Mouse (Mus musculus): Measurements from ENCODE around the gene Hic2. TPM values are rescaled to one million over a fixed set of nuclear protein-coding genes. Genes with fewer than 3 reads are reported as not detected.

Gene Hic2
- total RNA-seq, 2 experiments from 2014 or later, result 1.1 to 1.3 TPM

Other genes with a start within 250 kb of the Hic2 start
- under 1 TPM; 0.69 to 0.94 TPM for gene Ypel1, start 163.9 kb upstream of the Hic2 start, total RNA-seq (2021)
- 10 to 100 TPM; 23.2 to 29.4 TPM for gene Ppil2, start 122.3 kb upstream of the Hic2 start, total RNA-seq (2021)
- gene 2610318N02Rik, start 108.4 kb upstream of the Hic2 start, total RNA-seq (2021), result under 1 TPM in 1 of 2 experiments, not detected in 1; 0.92 TPM
- gene Sdf2l1, start 101.2 kb upstream of the Hic2 start, total RNA-seq (2021), result 1 to 10 TPM; 3.8 to 4.8 TPM
- under 1 TPM in 1 of 2 experiments, not detected in 1; 0.20 TPM for gene Ydjc, start 89.0 kb upstream of the Hic2 start, total RNA-seq (2021)
- under 1 TPM in 1 of 2 experiments, not detected in 1; 0.26 TPM for gene Ccdc116, start 86.3 kb upstream of the Hic2 start, total RNA-seq (2021)
- gene Ube2l3, start 30.9 kb upstream of the Hic2 start, total RNA-seq (2021), result 100 to 1,000 TPM; 130 to 135 TPM
- not detected for gene Rimbp3, start 25.0 kb upstream of the Hic2 start, total RNA-seq (2021)
- gene Tmem191c, start 42.5 kb downstream of the Hic2 start, total RNA-seq (2021), result 1 to 10 TPM in 1 of 2 experiments, under 1 TPM in 1; 0.91 to 1.4 TPM
- under 1 TPM in 1 of 2 experiments, not detected in 1; 0.27 TPM for gene Serpind1, start 97.8 kb downstream of the Hic2 start, total RNA-seq (2021)
- 10 to 100 TPM; 14.2 to 15.6 TPM for gene Snap29, start 172.4 kb downstream of the Hic2 start, total RNA-seq (2021)
- gene Pi4ka, start 172.7 kb downstream of the Hic2 start, total RNA-seq (2021), result 10 to 100 TPM; 16.7 to 18.2 TPM
- gene Crkl, start 218.4 kb downstream of the Hic2 start, total RNA-seq (2021), result 10 to 100 TPM; 17.3 to 17.6 TPM